In genomic region chr7:29304463-29305262, GRCm38 (mm10) we compare ENCODE assay signal across 8 mouse cellular contexts. TPM values are rescaled to one million over a fixed set of nuclear protein-coding genes. Genes with fewer than 3 reads are reported as not detected.
DNase-seq lines count a peak whose midpoint lies in the region; ATAC-seq lines count a peak whose summit lies in the region.

No protein-coding gene starts in this region.

- H3K4me1 ChIP-seq in kidney, embryonic 16.5 days (ENCODE audit: insufficient read depth, low read length), result peaks cover 41% of the 10 kb centered on the region
- peaks cover 24% of the 10 kb centered on the region for H3K4me1 ChIP-seq in forebrain, embryonic 11.5 days (replicated peaks; ENCODE audit: control insufficient read depth, insufficient read depth, low read length)
- H3K4me1 ChIP-seq in liver, embryonic 15.5 days (replicated peaks), result peaks cover 46% of the 10 kb centered on the region

- no peaks in the 10 kb centered on the region for H3K36me3 ChIP-seq in kidney, embryonic 16.5 days (ENCODE audit: insufficient read depth, low read length)
- no peaks in the 10 kb centered on the region for H3K36me3 ChIP-seq in forebrain, embryonic 11.5 days (ENCODE audit: control insufficient read depth, insufficient read depth, low read length)
- no peaks in the 10 kb centered on the region for H3K36me3 ChIP-seq in liver, embryonic 15.5 days (replicated peaks)

- H3K9me3 ChIP-seq in kidney, embryonic 16.5 days (ENCODE audit: low read length), result no peaks in the 10 kb centered on the region
- no peaks in the 10 kb centered on the region for H3K9me3 ChIP-seq in forebrain, embryonic 11.5 days (ENCODE audit: control insufficient read depth, low read length)
- H3K9me3 ChIP-seq in liver, embryonic 15.5 days (replicated peaks), result no peaks in the 10 kb centered on the region

- peak overlapping the region; percentile 56 for H3K4me3 ChIP-seq in kidney, embryonic 16.5 days (ENCODE audit: low read length)
- H3K4me3 ChIP-seq in forebrain, embryonic 11.5 days (ENCODE audit: low read depth, low read length), result peak overlapping the region; percentile 57
- peak overlapping the region; percentile 49 for H3K4me3 ChIP-seq in liver, embryonic 15.5 days (replicated peaks)

- WGBS in kidney, embryonic 16.5 days, result under 1% methylated on average over 48 of the region's 48 CpGs
- WGBS in forebrain, embryonic 11.5 days, result under 1% methylated on average over 47 of the region's 48 CpGs
- WGBS in liver, embryonic 15.5 days (ENCODE audit: insufficient replicate concordance), result 1% methylated on average over 48 of the region's 48 CpGs

- no peak for DNase-seq in kidney, postnatal 14 days
- DNase-seq in MN1 (ENCODE audit: low spot score), result peak; percentile 65
- DNase-seq in forebrain, embryonic 11.5 days (ENCODE audit: low spot score), result peak; percentile 83
- no peak for DNase-seq in urinary bladder, postnatal 25 days (ENCODE audit: low spot score)
- no peak for DNase-seq in kidney, adult 18-20 months

- H3K27ac ChIP-seq in kidney, embryonic 16.5 days (ENCODE audit: low read length), result no peak overlapping the region
- H3K27ac ChIP-seq in forebrain, embryonic 11.5 days (ENCODE audit: low read depth, low read length), result peak overlapping the region; percentile 65
- no peak overlapping the region for H3K27ac ChIP-seq in liver, embryonic 15.5 days (replicated peaks)

- H3K9ac ChIP-seq in kidney, embryonic 16.5 days (replicated peaks; ENCODE audit: low read length), result peak overlapping the region; percentile 69
- peak overlapping the region; percentile 66 for H3K9ac ChIP-seq in forebrain, embryonic 11.5 days (ENCODE audit: low read length)
- H3K9ac ChIP-seq in liver, embryonic 15.5 days, result no peak overlapping the region

- no peak for ATAC-seq in kidney, embryonic 16.5 days (ENCODE audit: low FRiP score, low TSS enrichment)
- peak; percentile 17; the same call in 1 of the 2 replicates for ATAC-seq in forebrain, embryonic 11.5 days (replicated peaks; ENCODE audit: low FRiP score)
- no peak for ATAC-seq in liver, embryonic 15.5 days (ENCODE audit: insufficient read depth)
- no peak for ATAC-seq in activated CD4-positive, CD25-positive, alpha-beta regulatory T cell, adult 4 months

- peak overlapping the region; percentile 98 for H3K4me2 ChIP-seq in kidney, embryonic 16.5 days (replicated peaks; ENCODE audit: low read depth, low read length)
- H3K4me2 ChIP-seq in forebrain, embryonic 11.5 days (ENCODE audit: low read depth, low read length, severe bottlenecking), result peak overlapping the region; percentile 67
- H3K4me2 ChIP-seq in liver, embryonic 15.5 days, result peak overlapping the region; percentile 73

- H3K27me3 ChIP-seq in kidney, embryonic 16.5 days (ENCODE audit: insufficient read depth, low read length), result peaks cover 44% of the 10 kb centered on the region
- no peaks in the 10 kb centered on the region for H3K27me3 ChIP-seq in forebrain, embryonic 11.5 days (ENCODE audit: control insufficient read depth, insufficient read depth, low read length)
- peaks cover 83% of the 10 kb centered on the region for H3K27me3 ChIP-seq in liver, embryonic 15.5 days

RNA-seq across cellular contexts. Expression of gene Dpf1, which starts 0.9 kb away (rescaled TPM):
- 3.0 and 3.5 TPM in 2 replicates for polyA plus RNA-seq in kidney, embryonic 16.5 days (2015; fragmentation: Nextera tagmentation; extraction: Ambion mirVana)
- 76.0 and 88.3 TPM in 2 replicates for polyA plus RNA-seq in forebrain, embryonic 11.5 days (2014; fragmentation: Nextera tagmentation; extraction: Ambion mirVana)
- polyA plus RNA-seq in liver, embryonic 15.5 days (2015; fragmentation: Nextera tagmentation; extraction: Ambion mirVana), result 1.7 and 2.3 TPM in 2 replicates
- not detected for polyA plus RNA-seq in activated CD4-positive, CD25-positive, alpha-beta regulatory T cell, adult 4 months (2017; shearing (Covaris generic))

RNA-seq across cellular contexts. Expression of gene Ppp1r14a, which starts 15.6 kb away (rescaled TPM):
- polyA plus RNA-seq in kidney, embryonic 16.5 days (2015; fragmentation: Nextera tagmentation; extraction: Ambion mirVana), result 19.6 and 25.1 TPM in 2 replicates
- 12.5 and 13.3 TPM in 2 replicates for polyA plus RNA-seq in forebrain, embryonic 11.5 days (2014; fragmentation: Nextera tagmentation; extraction: Ambion mirVana)
- 2.2 and 2.7 TPM in 2 replicates for polyA plus RNA-seq in liver, embryonic 15.5 days (2015; fragmentation: Nextera tagmentation; extraction: Ambion mirVana)
- polyA plus RNA-seq in activated CD4-positive, CD25-positive, alpha-beta regulatory T cell, adult 4 months (2017; shearing (Covaris generic)), result not detected

RNA-seq across cellular contexts. Expression of gene Spint2, which starts 23.0 kb away (rescaled TPM):
- 270 and 295 TPM in 2 replicates for polyA plus RNA-seq in kidney, embryonic 16.5 days (2015; fragmentation: Nextera tagmentation; extraction: Ambion mirVana)
- polyA plus RNA-seq in forebrain, embryonic 11.5 days (2014; fragmentation: Nextera tagmentation; extraction: Ambion mirVana), result 36.1 and 43.5 TPM in 2 replicates
- 34.0 and 41.2 TPM in 2 replicates for polyA plus RNA-seq in liver, embryonic 15.5 days (2015; fragmentation: Nextera tagmentation; extraction: Ambion mirVana)
- polyA plus RNA-seq in activated CD4-positive, CD25-positive, alpha-beta regulatory T cell, adult 4 months (2017; shearing (Covaris generic)), result 10 to 100 TPM; 66.6 to 70.2 TPM

RNA-seq across cellular contexts. Expression of gene 2200002D01Rik, which starts 56.4 kb away (rescaled TPM):
- 7.5 and 8.5 TPM in 2 replicates for polyA plus RNA-seq in kidney, embryonic 16.5 days (2015; fragmentation: Nextera tagmentation; extraction: Ambion mirVana)
- 1.8 and 5.7 TPM in 2 replicates for polyA plus RNA-seq in forebrain, embryonic 11.5 days (2014; fragmentation: Nextera tagmentation; extraction: Ambion mirVana)
- polyA plus RNA-seq in liver, embryonic 15.5 days (2015; fragmentation: Nextera tagmentation; extraction: Ambion mirVana), result 4.2 and 6.3 TPM in 2 replicates
- 1 to 10 TPM; 2.7 to 3.6 TPM for polyA plus RNA-seq in activated CD4-positive, CD25-positive, alpha-beta regulatory T cell, adult 4 months (2017; shearing (Covaris generic))

Comparison
In these comparisons a context has a peak if more than half of its experiments do, and no peak if none do; other contexts are left out.
1. DNase-seq: peak in MN1 (single experiment) and forebrain, embryonic 11.5 days (single experiment); none in kidney, postnatal 14 days (single experiment), urinary bladder, postnatal 25 days (single experiment) and kidney, adult 18-20 months (single experiment).
2. RNA of gene Dpf1, which starts 0.9 kb away (polyA plus RNA-seq): 76.0 to 88.3 TPM in forebrain, embryonic 11.5 days; 3.0 to 3.5 TPM in kidney, embryonic 16.5 days, 1.7 to 2.3 TPM in liver, embryonic 15.5 days and not detected in activated CD4-positive, CD25-positive, alpha-beta regulatory T cell, adult 4 months; every median in the first group is over 10 times any median in the second.
3. Peak in every context shown above with its lines, with median percentiles within 50 percentile points of each other: H3K4me2 ChIP-seq and H3K4me3 ChIP-seq.